Mouse (Mus musculus): Measurements from ENCODE around the gene Lhfpl4. TPM values are rescaled to one million over a fixed set of nuclear protein-coding genes. Genes with fewer than 3 reads are reported as not detected.
A peak's percentile ranks its signal among the peaks of the same experiment; 100 is the strongest.

Lhfpl4 gene
- total RNA-seq (2014; rRNA removed), result 0.07 TPM in 1 of 2 replicates, not detected in the other
- 0.02 TPM in 1 of 2 replicates, not detected in the other for polyA plus RNA-seq (2012; rRNA removed)

DNA sequence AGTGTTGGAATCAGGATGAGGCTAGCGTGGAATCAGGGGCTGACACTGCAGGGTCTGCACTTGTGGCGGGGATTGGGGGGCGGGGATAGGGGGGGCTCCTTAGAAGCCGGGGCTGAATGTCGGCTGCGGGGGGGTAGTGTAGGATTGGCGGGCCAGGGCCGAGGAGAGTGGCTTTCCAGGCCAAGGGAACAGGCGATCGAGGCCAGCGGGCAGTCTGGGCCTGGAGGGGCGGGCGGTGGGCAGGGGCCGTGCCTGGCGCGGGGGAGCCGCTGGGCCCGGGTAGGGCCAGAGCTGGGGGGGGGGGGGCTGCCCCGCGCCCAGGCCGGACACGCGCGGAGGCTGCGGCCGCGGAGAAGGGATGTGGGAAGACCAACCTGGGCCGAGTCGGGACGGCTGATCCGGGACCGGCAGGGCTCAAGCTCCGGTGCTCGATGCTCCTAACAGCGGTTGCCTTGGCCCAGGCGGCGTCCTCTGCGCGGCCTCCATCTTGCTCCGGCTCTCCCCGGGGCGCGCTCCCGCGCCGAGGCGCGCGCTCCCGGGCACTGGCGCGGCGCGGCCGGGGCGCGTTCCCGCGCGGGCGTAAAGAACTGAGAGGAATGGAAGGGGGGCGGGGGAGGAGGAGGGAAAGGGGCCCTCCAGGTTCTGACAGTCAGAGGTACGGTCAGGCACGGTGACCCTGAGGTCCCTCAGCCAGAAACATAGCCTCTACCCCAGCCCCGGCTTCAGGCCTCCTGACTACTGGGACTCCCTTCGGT, at the start of gene Lhfpl4:
Lhfpl4 (minus strand) TSS at position 544 of the 755 bp plus-strand sequence.
- H3K27me3 ChIP-seq (ENCODE audit: control insufficient read depth, insufficient read depth, low read length), result peaks cover 10% of the 10 kb centered on the region

DNA sequence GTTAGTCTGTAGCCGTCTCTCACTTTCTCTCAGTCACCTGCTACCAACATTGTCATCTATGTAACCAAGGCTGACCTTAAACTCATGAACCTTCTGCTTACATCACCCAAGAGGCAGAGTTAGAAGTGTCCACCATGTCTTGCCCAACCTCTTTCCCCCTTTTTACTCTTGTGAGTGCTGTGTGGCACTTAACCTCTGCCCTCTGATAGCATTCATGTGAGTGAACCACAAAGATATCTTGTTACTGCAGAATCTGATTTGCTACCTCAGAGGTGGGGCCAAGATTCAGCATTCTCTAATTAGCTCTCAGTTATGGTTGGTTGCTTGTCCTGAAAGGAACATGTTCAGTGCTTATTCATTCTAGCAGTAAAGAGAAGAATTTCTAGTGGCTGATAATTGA, 47.6 kb upstream of the Lhfpl4 start:
- no peak overlapping the region for H3K9ac ChIP-seq (ENCODE audit: low read depth, low read length)

More for the DNA sequence above, at the start of gene Lhfpl4:
- Histone ChIP-seq H3K36me3 (ENCODE audit: control insufficient read depth, insufficient read depth, low read length) (no peaks in the 10 kb centered on the region), H3K9ac (ENCODE audit: low read depth, low read length) (no peak within 1 kb of the TSS), H3K79me2 (ENCODE audit: control insufficient read depth, insufficient read depth, low read length) (no peaks in the 10 kb centered on the region), H3K4me1 (ENCODE audit: control insufficient read depth, insufficient read depth, low read length) (no peaks in the 10 kb centered on the region), H3K27ac (replicated peaks; ENCODE audit: insufficient read depth, low read depth, low read length) (no peak within 1 kb of the TSS), H3K4me3 (ENCODE audit: insufficient read depth, low read depth, low read length) (peak within 1 kb of the TSS; percentile 37; the same call in 1 of the 2 replicates)
- 3% methylated on average over 50 of the region's 66 CpGs for WGBS
- TF ChIP-seq POLR2A (IDR thresholded peaks at IDR 0.05; ENCODE audit: extremely low read depth, insufficient read depth, low read length) (no peak), CTCF (IDR thresholded peaks at IDR 0.05; ENCODE audit: low read depth, low read length) (no peak)
- DNase-seq (ENCODE audit: extremely low read depth, low read depth, low spot score), result no peak

DNA sequence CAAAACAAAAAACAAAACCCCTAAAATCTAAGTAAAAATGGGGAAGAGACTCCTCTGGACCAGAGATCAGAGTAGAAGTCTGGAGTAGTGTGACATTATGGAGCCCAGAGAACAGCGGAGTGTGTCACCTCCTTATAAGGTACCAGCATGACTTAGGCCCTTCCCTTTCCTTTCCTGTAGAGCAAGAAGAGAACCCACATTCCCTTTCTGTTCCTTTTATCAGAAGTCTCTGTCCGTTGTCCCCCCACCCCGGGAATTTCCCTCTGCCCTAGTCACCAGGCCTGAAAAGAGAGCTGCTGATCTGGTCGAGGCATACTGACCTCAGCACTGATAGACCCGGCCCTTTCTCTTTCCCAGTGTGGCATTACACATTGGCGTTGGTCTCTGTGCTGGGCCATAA, 43.3 kb upstream of the Lhfpl4 start:
- peak overlapping the region; percentile 68 for H3K27ac ChIP-seq (replicated peaks; ENCODE audit: insufficient read depth, low read depth, low read length)
- peaks cover 18% of the 10 kb centered on the region; the same call in 1 of the 2 replicates for H3K79me2 ChIP-seq (ENCODE audit: control insufficient read depth, insufficient read depth, low read length)
- no peak for TF ChIP-seq CTCF (IDR thresholded peaks at IDR 0.05; ENCODE audit: low read depth, low read length)
- TF ChIP-seq POLR2A (IDR thresholded peaks at IDR 0.05; ENCODE audit: extremely low read depth, insufficient read depth, low read length), result no peak
- H3K4me1 ChIP-seq (ENCODE audit: control insufficient read depth, insufficient read depth, low read length), result peaks cover 10% of the 10 kb centered on the region
- peaks cover 12% of the 10 kb centered on the region for H3K36me3 ChIP-seq (ENCODE audit: control insufficient read depth, insufficient read depth, low read length)
- H3K9ac ChIP-seq (ENCODE audit: low read depth, low read length), result peak overlapping the region; percentile 78; the same call in 1 of the 2 replicates
- 12% methylated on average over 6 of the region's 6 CpGs for WGBS
- no peaks in the 10 kb centered on the region for H3K27me3 ChIP-seq (ENCODE audit: control insufficient read depth, insufficient read depth, low read length)
- peak overlapping the region; percentile 67 for H3K4me3 ChIP-seq (ENCODE audit: insufficient read depth, low read depth, low read length)
- DNase-seq (ENCODE audit: extremely low read depth, low read depth, low spot score), result peak; percentile 10

More for the DNA sequence above, 47.6 kb upstream of the Lhfpl4 start:
- H3K79me2 ChIP-seq (ENCODE audit: control insufficient read depth, insufficient read depth, low read length), result peaks cover 21% of the 10 kb centered on the region; the same call in 1 of the 2 replicates
- peaks cover 17% of the 10 kb centered on the region for H3K36me3 ChIP-seq (ENCODE audit: control insufficient read depth, insufficient read depth, low read length)
- no peak overlapping the region for H3K4me3 ChIP-seq (ENCODE audit: insufficient read depth, low read depth, low read length)
- no peak for DNase-seq (ENCODE audit: extremely low read depth, low read depth, low spot score)
- H3K4me1 ChIP-seq (ENCODE audit: control insufficient read depth, insufficient read depth, low read length), result peaks cover 10% of the 10 kb centered on the region
- TF ChIP-seq CTCF (IDR thresholded peaks at IDR 0.05; ENCODE audit: low read depth, low read length) (no peak), POLR2A (IDR thresholded peaks at IDR 0.05; ENCODE audit: extremely low read depth, insufficient read depth, low read length) (no peak)
- H3K27me3 ChIP-seq (ENCODE audit: control insufficient read depth, insufficient read depth, low read length), result no peaks in the 10 kb centered on the region
- H3K27ac ChIP-seq (replicated peaks; ENCODE audit: insufficient read depth, low read depth, low read length), result no peak overlapping the region
- WGBS, result 88% methylated on average over 1 of the region's 1 CpGs

DNA sequence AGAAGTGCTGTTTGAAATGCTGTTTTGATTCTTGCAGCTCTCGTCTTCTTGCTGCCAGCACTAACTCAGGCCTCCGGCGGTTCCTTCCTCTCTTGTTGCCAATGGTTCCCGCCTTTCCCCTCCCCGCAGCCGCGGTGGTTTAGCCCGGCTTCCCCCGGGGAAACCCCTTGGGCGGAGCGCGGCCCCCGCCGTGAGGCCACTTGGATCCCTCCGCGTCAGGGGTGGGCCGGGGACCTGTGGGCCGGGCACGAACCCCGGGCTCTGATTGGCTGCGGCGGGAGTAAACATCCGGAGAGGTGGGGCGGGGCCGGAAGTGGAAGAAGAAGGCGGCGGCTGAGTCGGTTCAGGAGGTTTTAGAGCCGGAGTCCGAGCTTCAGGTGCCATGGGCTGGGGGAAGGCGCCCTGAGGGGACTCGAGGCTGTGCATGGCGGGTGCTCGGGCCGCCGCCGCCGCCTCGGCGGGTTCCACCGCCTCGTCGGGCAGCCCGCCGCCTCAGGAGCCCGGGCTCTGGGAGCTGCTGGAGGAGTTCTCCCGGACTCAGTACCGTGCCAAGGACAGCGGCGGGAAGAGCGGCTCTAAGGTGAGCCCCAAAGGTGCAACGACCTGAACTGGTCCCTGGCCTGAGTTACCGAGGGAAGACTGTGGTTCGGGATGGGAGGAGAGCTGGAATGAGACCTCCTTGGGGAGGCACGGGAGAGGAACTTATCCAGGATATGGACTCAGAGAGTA, 42.5 kb upstream of the Lhfpl4 start, which contains the start of gene Mtmr14:
Mtmr14 (plus strand) TSS at position 302 of the 729 bp plus-strand sequence.
- peak; percentile 84 for DNase-seq (ENCODE audit: extremely low read depth, low read depth, low spot score)
- Histone ChIP-seq H3K79me2 (ENCODE audit: control insufficient read depth, insufficient read depth, low read length) (peaks cover 18% of the 10 kb centered on the region; the same call in 1 of the 2 replicates), H3K4me1 (ENCODE audit: control insufficient read depth, insufficient read depth, low read length) (peaks cover 10% of the 10 kb centered on the region), H3K9ac (ENCODE audit: low read depth, low read length) (peak within 1 kb of the TSS; percentile 78), H3K27me3 (ENCODE audit: control insufficient read depth, insufficient read depth, low read length) (no peaks in the 10 kb centered on the region), H3K27ac (replicated peaks; ENCODE audit: insufficient read depth, low read depth, low read length) (peak within 1 kb of the TSS; percentile 68), H3K4me3 (ENCODE audit: insufficient read depth, low read depth, low read length) (peak within 1 kb of the TSS; percentile 67), H3K36me3 (ENCODE audit: control insufficient read depth, insufficient read depth, low read length) (peaks cover 5% of the 10 kb centered on the region)
- under 1% methylated on average over 55 of the region's 55 CpGs for WGBS
- TF ChIP-seq POLR2A (IDR thresholded peaks at IDR 0.05; ENCODE audit: extremely low read depth, insufficient read depth, low read length) (0 out of 2 replicates have a peak, but pooled peaks have one; percentile 27), CTCF (IDR thresholded peaks at IDR 0.05; ENCODE audit: low read depth, low read length) (no peak)

DNA sequence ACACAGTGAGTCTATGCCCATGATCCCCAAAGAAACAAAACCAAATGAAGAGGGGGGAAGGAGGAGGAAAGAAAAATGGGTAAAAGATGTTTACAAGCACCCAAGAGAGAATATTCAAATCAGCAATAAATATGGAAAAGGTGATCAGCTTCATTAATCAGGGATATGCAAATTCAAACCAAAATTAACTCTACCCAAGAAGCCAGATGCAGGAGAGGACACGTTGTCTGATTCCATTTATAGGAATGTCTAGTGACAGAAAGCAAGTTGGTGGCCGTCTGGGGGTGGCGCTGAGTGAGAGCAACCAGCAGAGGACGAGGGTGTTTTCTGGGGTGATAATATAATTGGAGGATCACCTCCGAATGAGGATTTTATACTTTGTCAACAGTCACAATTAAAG, 40.0 kb upstream of the Lhfpl4 start:
- Histone ChIP-seq H3K9ac (ENCODE audit: low read depth, low read length) (no peak overlapping the region), H3K36me3 (ENCODE audit: control insufficient read depth, insufficient read depth, low read length) (no peaks in the 10 kb centered on the region; the same call in 1 of the 2 replicates), H3K4me3 (ENCODE audit: insufficient read depth, low read depth, low read length) (no peak overlapping the region), H3K79me2 (ENCODE audit: control insufficient read depth, insufficient read depth, low read length) (peaks cover 17% of the 10 kb centered on the region; the same call in 1 of the 2 replicates), H3K27me3 (ENCODE audit: control insufficient read depth, insufficient read depth, low read length) (no peaks in the 10 kb centered on the region), H3K27ac (replicated peaks; ENCODE audit: insufficient read depth, low read depth, low read length) (no peak overlapping the region), H3K4me1 (ENCODE audit: control insufficient read depth, insufficient read depth, low read length) (peaks cover 10% of the 10 kb centered on the region)
- DNase-seq (ENCODE audit: extremely low read depth, low read depth, low spot score), result no peak
- TF ChIP-seq POLR2A (IDR thresholded peaks at IDR 0.05; ENCODE audit: extremely low read depth, insufficient read depth, low read length) (no peak), CTCF (IDR thresholded peaks at IDR 0.05; ENCODE audit: low read depth, low read length) (no peak)
- 76% methylated on average over 5 of the region's 5 CpGs for WGBS

Measured in liver, adult 2 months (tissue).